Mouse (Mus musculus) hindbrain, embryonic 13.5 days (tissue): ENCODE data around the gene Gsdma3. TPM values are rescaled to one million over a fixed set of nuclear protein-coding genes. Genes with fewer than 3 reads are reported as not detected.
"Not testable (repeated sequence)": the region's sequence is repeated elsewhere in the genome, so short reads cannot be mapped to it uniquely, and the experiment has no call there.

Experiments used
- ATAC-seq: fragments of 200-750 bp; cut with Nextera tagmentation; 2 replicates; pipeline ENCODE4 v1.8.0; 2017; ENCODE audit warnings: moderate TSS enrichment; ENCODE audit not compliant: low FRiP score
- H3K27ac ChIP-seq: fragments of 300-500 bp; sonication (generic); 2 replicates; pipeline ENCODE4 v1.5.1; 2015; ENCODE audit warnings: inconsistent platforms, mild to moderate bottlenecking, moderate library complexity
- H3K27me3 ChIP-seq: fragments of 300-500 bp; sonication (generic); 2 replicates; pipeline ENCODE4 v1.6.1; 2015; ENCODE audit warnings: mild to moderate bottlenecking, inconsistent platforms
- H3K36me3 ChIP-seq: fragments of 300-500 bp; sonication (generic); 2 replicates; pipeline ENCODE4 v1.6.1; 2015; ENCODE audit warnings: mild to moderate bottlenecking, inconsistent platforms
- H3K4me1 ChIP-seq: fragments of 300-500 bp; sonication (generic); replicated peaks from 2 replicates; pipeline ENCODE4 v1.6.1; 2015; ENCODE audit warnings: inconsistent platforms
- H3K4me2 ChIP-seq: fragments of 300-500 bp; sonication (generic); 2 replicates; pipeline ENCODE4 v1.6.1; 2015; ENCODE audit warnings: inconsistent platforms, mild to moderate bottlenecking, moderate library complexity
- H3K4me3 ChIP-seq: fragments of 300-500 bp; sonication (generic); 2 replicates; pipeline ENCODE4 v1.5.1; 2015; ENCODE audit warnings: mild to moderate bottlenecking, inconsistent platforms
- H3K9ac ChIP-seq: fragments of 300-500 bp; sonication (generic); 2 replicates; pipeline ENCODE4 v1.6.1; 2015; ENCODE audit warnings: mild to moderate bottlenecking, inconsistent platforms
- H3K9me3 ChIP-seq: fragments of 300-500 bp; sonication (generic); 2 replicates; pipeline ENCODE4 v1.6.1; 2016; ENCODE audit warnings: inconsistent platforms
- WGBS: fragments of 180-500 bp; shearing (Covaris S2); methylation state at CpG from one replicate; pipeline ENCODE4 v1.1.7; 2015; 5-methylcytosine and 5-hydroxymethylcytosine counted together
- polyA plus RNA-seq: library from polyadenylated mRNA; unstranded; fragments of >200 nt; fragmentation: Nextera tagmentation; extraction: Ambion mirVana; gene quantifications from 2 replicates; pipeline ENCODE4 v1.2.1, GENCODE M21; 2015

Gene Gsdma3
- polyA plus RNA-seq, 1 experiment from 2014 or later: not detected

GRCm38 (mm10) chr11:98680595-98680994 is 54.4 kb downstream of the Gsdma3 start:
- H3K9ac ChIP-seq, H3K27ac ChIP-seq, H3K36me3 ChIP-seq, H3K27me3 ChIP-seq, H3K4me3 ChIP-seq, ATAC-seq, H3K4me2 ChIP-seq, H3K9me3 ChIP-seq: not testable (repeated sequence)
- WGBS: 83% methylated on average over 4 of the region's 4 CpGs
- peaks cover 16% of the 10 kb centered on the region for H3K4me1 ChIP-seq

GRCm38 (mm10) chr11:98681186-98681585 is 55.0 kb downstream of the Gsdma3 start:
- Histone ChIP-seq H3K4me1 (peaks cover 16% of the 10 kb centered on the region), H3K4me3 (no peak overlapping the region), H3K27ac (no peak overlapping the region), H3K27me3 (peaks cover 7% of the 10 kb centered on the region; the same call in 1 of the 2 replicates), H3K9me3 (no peaks in the 10 kb centered on the region), H3K36me3 (peaks cover 12% of the 10 kb centered on the region), H3K4me2 (no peak overlapping the region), H3K9ac (no peak overlapping the region)
- no peak for ATAC-seq
- WGBS: 84% methylated on average over 4 of the region's 4 CpGs

- Histone ChIP-seq H3K4me2 (peak within 1 kb of the TSS; percentile 87), H3K4me1 (peaks cover 16% of the 10 kb centered on the region), H3K27ac (peak within 1 kb of the TSS; percentile 85), H3K9ac (peak within 1 kb of the TSS; percentile 99), H3K36me3 (peaks cover 21% of the 10 kb centered on the region), H3K9me3 (no peaks in the 10 kb centered on the region), H3K4me3 (peak within 1 kb of the TSS; percentile 98), H3K27me3 (peaks cover 7% of the 10 kb centered on the region; the same call in 1 of the 2 replicates)
- peak; percentile 96 for ATAC-seq
- 6% methylated on average over 45 of the region's 45 CpGs for WGBS
Observed at GRCm38 (mm10) chr11:98681786-98682745, 55.9 kb downstream of the Gsdma3 start, which contains the start of gene Psmd3. Gene Psmd3 (plus strand): TSS chr11:98682554.

GRCm38 (mm10) chr11:98682811-98683210 is 56.7 kb downstream of the Gsdma3 start:
- peak overlapping the region; percentile 85 for H3K27ac ChIP-seq
- peaks cover 16% of the 10 kb centered on the region for H3K4me1 ChIP-seq
- peaks cover 7% of the 10 kb centered on the region; the same call in 1 of the 2 replicates for H3K27me3 ChIP-seq
- H3K4me3 ChIP-seq: peak overlapping the region; percentile 98
- peaks cover 28% of the 10 kb centered on the region for H3K36me3 ChIP-seq
- peak; percentile 49 for ATAC-seq
- peak overlapping the region; percentile 87 for H3K4me2 ChIP-seq
- no peaks in the 10 kb centered on the region for H3K9me3 ChIP-seq
- peak overlapping the region; percentile 99 for H3K9ac ChIP-seq
- WGBS: 0% methylated on average over 23 of the region's 23 CpGs

- WGBS: 94% methylated on average over 9 of the region's 9 CpGs
- Histone ChIP-seq H3K9ac (no peak overlapping the region), H3K27ac (no peak overlapping the region), H3K27me3 (no peaks in the 10 kb centered on the region), H3K9me3 (no peaks in the 10 kb centered on the region), H3K4me3 (no peak overlapping the region), H3K4me1 (peaks cover 16% of the 10 kb centered on the region), H3K36me3 (peaks cover 52% of the 10 kb centered on the region), H3K4me2 (no peak overlapping the region)
- ATAC-seq: no peak
Observed at GRCm38 (mm10) chr11:98685642-98686041, 59.5 kb downstream of the Gsdma3 start.

GRCm38 (mm10) chr11:98686976-98687375 is 60.8 kb downstream of the Gsdma3 start:
- H3K9ac ChIP-seq: no peak overlapping the region
- H3K4me3 ChIP-seq: no peak overlapping the region
- no peaks in the 10 kb centered on the region for H3K27me3 ChIP-seq
- peaks cover 66% of the 10 kb centered on the region for H3K36me3 ChIP-seq
- no peak for ATAC-seq
- H3K9me3 ChIP-seq: no peaks in the 10 kb centered on the region
- 89% methylated on average over 4 of the region's 4 CpGs for WGBS
- H3K27ac ChIP-seq: no peak overlapping the region
- H3K4me1 ChIP-seq: peaks cover 13% of the 10 kb centered on the region
- no peak overlapping the region for H3K4me2 ChIP-seq

Other genes with a start within 250 kb of the Gsdma3 start
- gene Tcap, start 242.5 kb upstream of the Gsdma3 start, polyA plus RNA-seq: 0.21 and 0.35 TPM in 2 replicates
- 3.2 and 4.2 TPM in 2 replicates for gene Pnmt, start 239.9 kb upstream of the Gsdma3 start, polyA plus RNA-seq
- 9.4 and 10.4 TPM in 2 replicates for gene Pgap3, start 225.9 kb upstream of the Gsdma3 start, polyA plus RNA-seq
- 8.4 and 9.9 TPM in 2 replicates for gene Erbb2, start 213.9 kb upstream of the Gsdma3 start, polyA plus RNA-seq
- 248 and 269 TPM in 2 replicates for gene Mien1, start 187.4 kb upstream of the Gsdma3 start, polyA plus RNA-seq
- 0.22 and 0.36 TPM in 2 replicates for gene Grb7, start 180.0 kb upstream of the Gsdma3 start, polyA plus RNA-seq
- gene Ikzf3, start 80.3 kb upstream of the Gsdma3 start, polyA plus RNA-seq: 0.21 and 0.35 TPM in 2 replicates
- gene Zpbp2, start 75.3 kb upstream of the Gsdma3 start, polyA plus RNA-seq: 0.14 TPM in 1 of 2 replicates, not detected in the other
- gene Ormdl3, start 39.0 kb upstream of the Gsdma3 start, polyA plus RNA-seq: 91.1 and 91.8 TPM in 2 replicates
- not detected in 2 replicates for gene Lrrc3c, start 28.1 kb upstream of the Gsdma3 start, polyA plus RNA-seq
- 0.82 and 1.2 TPM in 2 replicates for gene Gm12355, start 699 bp upstream of the Gsdma3 start, polyA plus RNA-seq
- 0.17 TPM in 1 of 2 replicates, not detected in the other for gene Gsdma2, start 20.4 kb downstream of the Gsdma3 start, polyA plus RNA-seq
- gene Gsdma, start 38.0 kb downstream of the Gsdma3 start, polyA plus RNA-seq: 0.05 TPM in 1 of 2 replicates, not detected in the other
- gene Psmd3, start 56.2 kb downstream of the Gsdma3 start, polyA plus RNA-seq: 176 and 182 TPM in 2 replicates
- gene Csf3, start 74.9 kb downstream of the Gsdma3 start, polyA plus RNA-seq: not detected in 2 replicates
- gene Med24, start 103.1 kb downstream of the Gsdma3 start, polyA plus RNA-seq: 72.4 and 75.2 TPM in 2 replicates
- gene Thra, start 114.3 kb downstream of the Gsdma3 start, polyA plus RNA-seq: 117 and 122 TPM in 2 replicates
- 1.9 and 2.4 TPM in 2 replicates for gene Nr1d1, start 149.0 kb downstream of the Gsdma3 start, polyA plus RNA-seq
- 31.5 and 33.0 TPM in 2 replicates for gene Msl1, start 169.2 kb downstream of the Gsdma3 start, polyA plus RNA-seq
- 48.7 and 50.2 TPM in 2 replicates for gene Casc3, start 178.5 kb downstream of the Gsdma3 start, polyA plus RNA-seq
- gene Rapgefl1, start 210.4 kb downstream of the Gsdma3 start, polyA plus RNA-seq: 6.2 and 7.0 TPM in 2 replicates
- 5.0 TPM in 2 replicates for gene Wipf2, start 237.3 kb downstream of the Gsdma3 start, polyA plus RNA-seq